Mouse (Mus musculus) naive thymus-derived CD4-positive, alpha-beta T cell, adult 2 months (primary cell): Measurements from ENCODE around the gene Ctnnb1.

Experiments
- DNase-seq: peaks from one replicate; pipeline ENCODE4 v3.0.0-alpha.2; 2011; ENCODE audit warnings: low read depth

The Ctnnb1 gene

DNA sequence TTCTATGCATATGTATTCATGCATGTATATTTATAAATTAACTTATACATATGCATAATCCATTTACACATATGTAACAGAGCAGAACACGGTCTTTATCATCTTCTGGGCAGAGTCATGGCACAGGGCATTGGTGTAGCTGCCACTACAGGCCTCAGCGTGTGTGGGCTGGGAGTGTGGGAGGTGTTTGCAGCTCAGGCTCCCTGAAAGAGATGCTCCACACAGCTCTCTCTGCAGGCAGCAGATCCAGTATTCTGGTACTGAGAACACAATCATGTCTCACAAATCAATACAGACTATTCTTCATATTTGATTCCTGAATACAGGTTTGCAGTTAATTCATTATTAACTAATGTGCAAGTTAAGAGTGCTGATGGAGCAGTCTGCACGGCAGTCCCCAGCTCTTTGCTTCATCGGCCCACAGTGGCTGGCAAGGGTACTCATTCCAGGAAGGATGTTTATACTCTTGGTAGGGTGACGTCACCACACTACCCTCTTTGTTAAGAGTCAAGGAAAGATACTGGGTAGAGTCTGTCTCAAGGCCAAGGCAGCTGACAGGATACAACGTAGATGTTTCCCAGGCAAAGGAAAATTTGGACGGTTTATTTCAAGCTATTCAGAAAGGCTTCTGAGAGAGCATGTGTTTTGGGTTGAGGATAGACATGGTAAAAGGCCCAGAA lies 71.8 kb downstream of the Ctnnb1 start:
- no peak for DNase-seq

DNA sequence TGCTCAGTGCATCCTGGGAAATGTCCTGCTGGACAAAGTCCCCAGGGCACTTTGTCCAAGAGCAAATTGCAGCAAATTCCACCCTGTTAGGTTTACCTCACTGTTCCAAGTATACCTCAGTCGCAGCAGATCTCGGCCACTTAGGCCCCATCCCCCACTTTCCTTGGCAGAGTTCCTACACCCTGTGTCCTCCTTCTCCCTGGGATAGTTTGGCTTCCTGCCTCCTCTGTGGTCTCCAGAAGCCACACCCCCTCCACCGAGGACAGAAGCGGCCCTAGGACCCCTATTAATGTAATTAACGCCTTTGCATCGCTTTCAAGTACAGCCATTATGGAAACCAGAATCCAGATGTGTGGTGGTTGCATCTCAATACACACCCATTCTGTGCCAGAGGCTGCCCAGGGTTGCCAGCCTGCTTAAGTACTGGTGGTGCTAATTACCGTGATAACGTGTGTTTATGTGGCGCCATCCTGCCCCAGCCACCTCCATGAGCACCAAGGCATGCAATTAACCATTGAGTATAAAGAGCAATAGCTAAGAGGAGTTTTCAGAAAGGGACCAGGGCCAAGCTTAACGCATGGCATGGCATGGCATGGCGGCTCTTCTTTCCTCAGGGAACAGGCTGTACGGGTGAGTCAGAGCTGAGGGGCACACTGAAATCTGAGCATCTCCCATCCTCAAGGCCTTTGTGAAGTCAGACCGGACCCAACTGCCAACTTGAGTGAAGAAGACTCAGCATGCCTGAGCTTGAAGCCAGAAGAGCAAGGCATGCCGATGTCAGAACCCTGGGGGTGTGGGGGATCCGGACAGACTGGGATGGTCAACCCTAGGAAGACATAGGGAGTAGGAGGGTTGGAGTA lies 72.9 kb downstream of the Ctnnb1 start:
- DNase-seq: no peak

DNA sequence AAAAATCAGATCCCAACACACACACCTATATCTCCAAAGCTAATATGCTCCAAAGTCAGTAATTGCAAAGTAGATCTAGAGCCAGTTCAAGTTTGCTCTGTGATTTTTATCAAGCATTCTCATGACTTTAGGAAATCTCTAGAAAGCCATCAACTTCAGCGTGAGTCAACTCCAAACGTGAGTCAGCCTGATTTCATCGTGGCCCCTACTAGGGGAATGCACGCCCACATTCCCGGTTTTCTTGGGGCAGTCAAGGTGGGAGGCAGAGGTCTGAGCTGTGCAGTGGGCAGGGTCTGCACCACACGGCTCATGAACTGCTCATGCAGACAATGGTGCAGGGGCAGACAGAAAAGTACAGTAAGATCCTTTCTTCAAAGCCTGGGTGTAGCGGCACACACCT lies 76.9 kb downstream of the Ctnnb1 start:
- no peak for DNase-seq
